Mouse (Mus musculus): Measurements from ENCODE around the gene Tmprss11g.

Gene Tmprss11g

DNA sequence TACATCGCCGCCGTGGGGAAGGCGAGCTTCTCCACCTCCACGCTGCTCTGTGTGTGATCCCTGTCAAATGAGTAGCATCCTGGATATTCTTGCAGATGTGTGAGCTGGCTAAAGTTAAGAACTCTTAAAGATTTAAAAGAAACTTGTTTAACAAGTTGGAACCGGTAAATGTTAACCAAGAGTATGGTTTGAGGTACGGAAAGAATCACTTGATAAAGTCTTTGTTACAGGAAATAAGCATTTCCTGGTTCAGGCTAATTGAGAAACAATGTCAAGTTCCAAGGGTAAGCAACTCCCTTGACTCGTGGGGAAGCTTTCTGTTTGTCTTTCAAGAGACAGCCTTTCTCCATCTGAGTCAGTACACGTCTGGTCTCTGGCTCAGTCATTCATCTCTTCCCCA is at the start of gene Tmprss11g:
TSS of gene Tmprss11g (minus strand) at position 101 of the 400 bp plus-strand sequence.
- DNase-seq: no peak

- DNase-seq: no peak
Measured at GRCm38 (mm10) chr5:86546693-86547092, 28.3 kb upstream of the Tmprss11g start.

GRCm38 (mm10) chr5:86540601-86541000 is 22.2 kb upstream of the Tmprss11g start:
- DNase-seq: no peak

GRCm38 (mm10) chr5:86528725-86529124 is 10.3 kb upstream of the Tmprss11g start:
- DNase-seq: peak; percentile 8

DNA sequence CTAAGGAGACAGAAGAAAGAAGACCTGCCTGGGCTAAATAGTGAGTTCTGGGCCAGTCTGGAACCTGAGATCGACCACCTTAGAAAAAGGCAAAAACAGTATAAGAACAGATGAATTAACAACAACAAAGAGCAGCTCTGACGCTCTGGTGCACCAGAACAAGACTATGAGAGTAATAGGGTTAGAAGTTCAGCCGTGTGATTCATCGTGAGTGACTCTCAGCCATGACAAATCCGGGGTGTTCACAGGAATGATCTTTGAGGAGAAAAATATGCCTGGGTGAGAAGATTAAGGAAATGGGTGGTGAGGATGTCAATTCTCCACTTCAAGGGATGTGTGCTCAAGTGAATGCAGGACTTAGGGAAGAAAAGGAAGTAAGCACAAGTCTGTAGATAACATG is 6.9 kb downstream of the Tmprss11g start:
- no peak for DNase-seq

- DNase-seq: no peak
Measured at GRCm38 (mm10) chr5:86493453-86493852, 24.9 kb downstream of the Tmprss11g start.

- no peak for DNase-seq
Measured at GRCm38 (mm10) chr5:86482562-86482961, 35.8 kb downstream of the Tmprss11g start.

- no peak for DNase-seq
Measured at GRCm38 (mm10) chr5:86482031-86482430, 36.4 kb downstream of the Tmprss11g start.

DNA sequence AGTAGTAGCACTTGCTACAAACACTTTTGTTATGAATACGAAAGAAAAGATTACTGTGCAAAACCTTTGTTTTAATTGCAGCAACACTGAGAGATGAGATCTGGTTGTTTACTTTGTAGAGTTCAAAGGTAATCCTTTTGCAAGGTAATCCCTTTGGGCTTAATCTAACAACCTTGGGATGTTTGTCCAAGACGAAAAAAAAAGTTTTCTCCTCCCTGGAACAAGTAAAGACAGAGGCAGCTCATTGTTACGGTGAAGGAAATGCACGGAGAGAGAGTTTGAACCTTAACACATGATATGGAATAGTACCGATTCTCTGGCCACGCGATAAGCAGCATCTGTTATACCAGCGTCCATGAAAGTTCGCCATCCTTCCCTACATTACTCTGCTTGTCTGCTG is 44.5 kb downstream of the Tmprss11g start:
- DNase-seq: no peak

DNA sequence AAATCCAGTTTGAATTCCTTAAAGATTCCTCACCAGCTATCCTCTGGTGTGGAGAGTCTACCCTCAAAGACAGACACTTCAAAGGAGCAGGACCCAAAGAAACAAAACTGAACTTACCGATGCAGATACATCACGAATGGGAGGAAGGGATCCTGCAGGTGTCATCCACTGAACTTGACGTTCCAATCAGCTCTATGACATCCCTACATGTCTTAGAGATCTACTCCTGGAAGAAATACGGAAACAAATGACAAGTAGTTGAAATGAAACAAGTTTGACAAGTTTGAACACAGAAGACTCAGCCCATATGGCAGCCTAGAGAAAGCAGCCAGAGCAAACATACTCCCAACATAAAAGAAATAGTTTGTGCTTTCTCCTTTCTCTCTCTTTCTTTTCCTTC is 49.5 kb downstream of the Tmprss11g start, which contains the start of gene Tmprss11a:
TSS of gene Tmprss11a (minus strand) at position 101 of the 400 bp plus-strand sequence.
- no peak for DNase-seq

GRCm38 (mm10) chr5:86439306-86439705 is 79.1 kb downstream of the Tmprss11g start:
- no peak for DNase-seq

- DNase-seq: peak; percentile 28
Measured at GRCm38 (mm10) chr5:86438548-86438947, 79.9 kb downstream of the Tmprss11g start.

Measured in layer of hippocampus, adult 9-11 months (tissue).